ENCODE assay signal across 15 mouse cellular contexts in the genomic region with DNA sequence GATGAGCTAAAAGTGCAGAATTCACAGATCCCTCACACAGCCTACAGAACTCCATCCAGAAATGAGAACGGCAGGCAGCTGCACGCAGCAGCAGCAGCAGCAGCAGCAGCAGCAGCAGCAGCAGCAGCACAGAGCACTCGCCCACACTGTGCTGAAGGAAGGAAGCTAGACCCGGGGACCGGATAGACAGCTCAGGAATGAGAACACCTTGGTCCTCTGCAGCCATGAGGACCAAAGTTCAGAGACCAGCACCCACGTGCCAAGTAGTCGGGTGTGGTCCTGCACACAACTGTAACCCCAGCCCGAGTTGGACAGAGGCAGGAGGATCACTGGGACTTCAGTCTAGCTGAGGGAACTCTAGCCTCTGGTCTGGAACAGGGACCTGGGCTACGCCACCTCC.
"Had no signal": no experiment of that assay in that cellular context is flagged by ENCODE, and none has a peak within 500 bp of the region (broad histone marks: within the 10 kb centered on the region; RNA-seq: fewer than 3 reads in every experiment).

No protein-coding gene starts in this region.

- H3K36me3 ChIP-seq: liver, embryonic 15.5 days; neural tube, embryonic 13.5 days had no signal

- ATAC-seq: midbrain, embryonic 16.5 days had no signal

- H3K9ac ChIP-seq: liver, embryonic 15.5 days; lung, embryonic 15.5 days; neural tube, embryonic 13.5 days had no signal

- DNase-seq: kidney, adult 18-20 months; kidney, postnatal 4 days; left cerebral cortex, postnatal 4 days; lung, postnatal 14 days; retina, postnatal 1 day; thymus, adult 2 months; thymus, postnatal 25 days had no signal

- H3K27me3 ChIP-seq: liver, embryonic 15.5 days; lung, embryonic 15.5 days; neural tube, embryonic 13.5 days had no signal

- H3K4me3 ChIP-seq: liver, embryonic 15.5 days; lung, embryonic 15.5 days; megakaryocyte, embryonic 14.5 days; neural tube, embryonic 13.5 days had no signal

- H3K4me2 ChIP-seq: liver, embryonic 11.5 days; liver, embryonic 15.5 days; lung, embryonic 15.5 days; midbrain, embryonic 11.5 days; neural tube, embryonic 13.5 days had no signal

- H3K9me3 ChIP-seq: liver, embryonic 15.5 days; lung, embryonic 15.5 days; megakaryocyte, embryonic 14.5 days; neural tube, embryonic 13.5 days had no signal

- H3K27ac ChIP-seq: liver, embryonic 15.5 days; lung, embryonic 15.5 days; macrophage; neural tube, embryonic 13.5 days had no signal
